Mouse (Mus musculus): ENCODE results near the gene Hamp.
A peak's percentile ranks its signal among the peaks of the same experiment; 100 is the strongest.
"Not testable (repeated sequence)": the region's sequence is repeated elsewhere in the genome, so short reads cannot be mapped to it uniquely, and the experiment has no call there.

Hamp gene

GRCm38 (mm10) chr7:30956357-30956751 is 12.5 kb upstream of the Hamp start:
- peak in 1 of 2 experiments; percentile 62 for DNase-seq (ENCODE audit: low spot score in 2 of 2)

GRCm38 (mm10) chr7:30955584-30956356 is 11.9 kb upstream of the Hamp start:
- DNase-seq (ENCODE audit: low spot score in 2 of 2), result peak; percentile 88 to 93

- no peak for DNase-seq (ENCODE audit: low spot score in 2 of 2)
Measured at GRCm38 (mm10) chr7:30954971-30955520, 11.2 kb upstream of the Hamp start.

DNA sequence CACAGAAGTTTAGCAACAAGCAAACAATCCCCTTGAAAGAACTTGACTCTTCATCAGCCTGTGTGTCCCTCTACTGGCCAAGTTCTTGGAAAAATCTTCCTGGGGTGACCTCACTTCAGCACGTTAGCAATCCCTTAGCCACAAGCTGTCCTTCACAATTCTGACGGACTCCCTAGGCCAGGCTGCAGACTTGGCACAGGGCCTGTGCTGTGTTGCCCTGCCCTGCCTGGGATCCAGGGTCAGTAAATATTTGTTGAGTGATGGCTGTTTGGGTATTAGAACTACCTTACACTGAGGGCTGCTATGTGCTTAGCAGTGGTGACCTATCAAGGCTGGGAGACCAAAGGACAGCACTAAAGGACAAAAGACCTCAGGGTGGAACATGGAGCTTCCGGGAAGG is 10.2 kb upstream of the Hamp start:
- no peak for DNase-seq (ENCODE audit: low spot score in 2 of 2)

GRCm38 (mm10) chr7:30953459-30953858 is 9.6 kb upstream of the Hamp start:
- no peak for DNase-seq (ENCODE audit: low spot score in 2 of 2)

- DNase-seq (ENCODE audit: low spot score in 2 of 2), result no peak
Measured at GRCm38 (mm10) chr7:30952441-30953265, 8.8 kb upstream of the Hamp start.

DNA sequence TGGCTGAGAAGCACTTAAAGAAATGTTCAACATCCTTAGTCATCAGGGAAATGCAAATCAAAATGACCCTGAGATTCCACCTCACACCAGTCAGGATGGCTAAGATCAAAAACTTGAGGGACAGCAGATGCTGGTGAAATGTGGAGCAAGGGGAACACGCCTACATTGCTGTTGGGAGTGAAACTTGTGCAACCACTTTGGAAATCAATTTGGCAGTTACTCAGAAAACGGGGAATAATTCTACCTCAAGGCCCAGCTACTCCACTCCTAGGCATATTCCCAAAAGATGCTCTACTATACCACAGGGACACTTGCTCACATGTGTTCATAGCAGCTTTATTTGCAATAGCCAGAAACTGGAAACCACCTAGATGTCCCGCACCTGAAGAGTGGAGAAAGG is 6.1 kb upstream of the Hamp start:
- DNase-seq (ENCODE audit: low spot score in 2 of 2), result not testable (repeated sequence)

- DNase-seq (ENCODE audit: low spot score in 2 of 2), result no peak
Measured at GRCm38 (mm10) chr7:30945876-30946275, 2.0 kb upstream of the Hamp start.

GRCm38 (mm10) chr7:30945466-30945865 is 1.6 kb upstream of the Hamp start:
- DNase-seq (ENCODE audit: low spot score in 2 of 2), result not testable (repeated sequence)

- DNase-seq (ENCODE audit: low spot score in 2 of 2), result not testable (repeated sequence)
Measured at GRCm38 (mm10) chr7:30944706-30945105, 874 bp upstream of the Hamp start.

DNA sequence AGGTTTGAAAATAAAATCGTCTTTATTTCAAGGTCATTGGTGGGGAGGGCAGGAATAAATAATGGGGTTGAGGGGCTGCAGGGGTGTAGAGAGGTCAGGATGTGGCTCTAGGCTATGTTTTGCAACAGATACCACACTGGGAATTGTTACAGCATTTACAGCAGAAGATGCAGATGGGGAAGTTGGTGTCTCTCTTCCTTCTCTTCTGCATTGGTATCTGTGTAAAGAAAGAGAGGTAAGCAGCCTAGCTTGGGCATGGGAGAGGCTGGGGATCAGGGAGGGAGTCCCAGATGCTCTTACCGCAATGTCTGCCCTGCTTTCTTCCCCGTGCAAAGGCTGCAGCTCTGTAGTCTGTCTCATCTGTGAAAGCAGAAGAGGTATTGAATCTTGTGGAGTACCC is 1.5 kb downstream of the Hamp start:
- not testable (repeated sequence) for DNase-seq (ENCODE audit: low spot score in 2 of 2)

DNA sequence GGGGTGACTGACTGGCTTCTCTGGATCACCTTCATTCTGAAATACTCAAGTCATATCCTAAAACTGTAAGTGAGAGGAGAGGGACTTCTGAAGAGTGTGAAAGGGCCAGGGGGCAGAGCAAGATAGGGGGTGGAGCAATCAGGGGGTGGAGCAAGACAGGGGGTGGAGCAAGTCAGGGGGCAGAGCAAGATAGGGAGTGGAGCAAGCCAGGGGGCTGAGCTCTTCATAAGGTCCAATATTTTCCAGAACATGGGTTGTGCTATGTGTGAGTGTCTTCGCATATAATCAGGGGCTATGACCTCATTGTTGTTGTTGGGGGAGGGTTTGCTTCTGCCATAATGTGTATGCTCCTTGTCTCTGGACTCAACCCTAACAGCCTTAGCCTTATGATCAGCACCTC is 3.8 kb downstream of the Hamp start:
- not testable (repeated sequence) for DNase-seq (ENCODE audit: low spot score in 2 of 2)

GRCm38 (mm10) chr7:30935422-30936099 is 8.3 kb downstream of the Hamp start:
- DNase-seq (ENCODE audit: low spot score in 2 of 2), result not testable (repeated sequence)

GRCm38 (mm10) chr7:30924581-30924980 is 19.3 kb downstream of the Hamp start, which contains the start of gene Hamp2:
Hamp2 (minus strand) TSS chr7:30924681.
- not testable (repeated sequence) for DNase-seq (ENCODE audit: low spot score in 2 of 2)

DNA sequence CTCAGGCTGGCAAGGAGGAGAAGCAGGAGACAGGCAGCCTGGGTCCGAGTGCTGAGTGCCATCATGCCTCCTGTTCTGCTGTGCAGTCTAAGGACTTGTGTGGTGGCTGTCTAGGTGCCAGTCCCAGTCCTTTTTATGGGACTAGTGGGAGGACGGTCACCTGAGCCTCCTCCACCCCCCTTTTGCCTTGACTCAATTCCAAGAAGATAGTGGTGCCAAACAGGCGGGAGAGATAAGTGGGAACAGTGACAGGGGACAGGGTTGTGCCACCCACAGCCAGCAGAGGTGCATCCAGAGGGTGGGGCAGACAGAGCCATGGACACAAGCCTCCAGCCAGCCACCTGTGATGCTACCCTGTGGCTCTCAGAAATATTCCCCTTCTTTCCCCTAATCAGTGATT is 19.8 kb downstream of the Hamp start:
- DNase-seq (ENCODE audit: low spot score in 2 of 2), result no peak

DNA sequence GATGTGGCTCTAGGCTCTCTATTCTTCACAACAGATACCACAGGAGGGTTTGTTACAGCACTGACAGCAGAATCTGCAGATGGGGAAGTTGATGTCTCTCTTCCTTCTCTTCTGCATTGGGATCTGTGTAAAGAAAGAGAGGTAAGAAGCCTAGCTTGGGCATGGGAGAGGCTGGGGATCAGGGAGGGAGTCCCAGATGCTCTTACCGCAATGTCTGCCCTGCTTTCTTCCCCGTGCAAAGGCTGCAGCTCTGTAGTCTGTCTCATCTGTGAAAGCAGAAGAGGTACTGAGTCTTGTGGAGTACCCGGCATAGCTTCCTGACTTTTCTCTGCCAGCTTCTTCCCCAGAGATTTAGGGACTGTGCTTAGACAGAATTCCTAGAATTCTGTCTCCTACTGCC is 21.3 kb downstream of the Hamp start:
- not testable (repeated sequence) for DNase-seq (ENCODE audit: low spot score in 2 of 2)

DNA sequence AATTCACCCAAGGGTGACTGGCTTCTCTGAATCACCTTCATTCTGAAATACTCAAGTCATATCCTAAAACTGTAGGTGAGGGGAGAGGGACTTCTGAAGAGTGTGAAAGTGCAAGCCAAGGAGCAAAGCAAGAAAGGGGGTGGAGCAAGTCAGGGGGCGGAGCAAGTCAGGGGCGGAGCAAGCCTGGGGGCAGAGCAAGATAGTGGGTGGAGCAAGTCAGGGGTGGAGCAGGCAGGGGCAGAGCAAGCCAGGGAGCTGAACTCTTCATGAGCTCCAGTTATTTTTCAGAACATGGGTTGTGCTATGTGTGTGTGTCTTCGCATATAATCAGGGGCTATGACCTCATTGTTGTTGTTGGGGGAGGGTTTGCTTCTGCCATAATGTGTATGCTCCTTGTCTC is 23.6 kb downstream of the Hamp start:
- DNase-seq (ENCODE audit: low spot score in 2 of 2), result peak in 1 of 2 experiments; percentile 59

- DNase-seq (ENCODE audit: low spot score in 2 of 2), result no peak
Measured at GRCm38 (mm10) chr7:30917219-30917618, 26.6 kb downstream of the Hamp start.

DNA sequence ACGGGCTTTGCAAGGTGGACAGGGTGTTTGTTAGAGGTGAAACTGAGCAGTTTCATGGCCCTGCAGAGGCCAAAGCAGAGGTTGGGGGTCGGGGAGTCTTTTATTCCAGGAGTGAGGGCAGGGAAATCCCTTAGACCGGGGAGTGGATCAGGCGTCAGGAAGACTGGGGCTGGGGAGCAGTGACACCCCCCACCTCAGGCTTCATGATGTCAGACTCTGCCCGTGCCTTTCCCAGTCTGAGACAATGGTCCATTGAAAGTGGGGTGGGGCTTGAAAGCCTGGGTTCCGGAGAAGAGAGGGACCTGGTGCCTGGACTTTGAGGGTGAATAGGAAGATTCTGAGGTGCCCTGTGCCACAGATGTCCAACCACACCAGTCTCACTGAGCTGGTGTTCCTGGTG is 27.1 kb downstream of the Hamp start:
- no peak for DNase-seq (ENCODE audit: low spot score in 2 of 2)

DNA sequence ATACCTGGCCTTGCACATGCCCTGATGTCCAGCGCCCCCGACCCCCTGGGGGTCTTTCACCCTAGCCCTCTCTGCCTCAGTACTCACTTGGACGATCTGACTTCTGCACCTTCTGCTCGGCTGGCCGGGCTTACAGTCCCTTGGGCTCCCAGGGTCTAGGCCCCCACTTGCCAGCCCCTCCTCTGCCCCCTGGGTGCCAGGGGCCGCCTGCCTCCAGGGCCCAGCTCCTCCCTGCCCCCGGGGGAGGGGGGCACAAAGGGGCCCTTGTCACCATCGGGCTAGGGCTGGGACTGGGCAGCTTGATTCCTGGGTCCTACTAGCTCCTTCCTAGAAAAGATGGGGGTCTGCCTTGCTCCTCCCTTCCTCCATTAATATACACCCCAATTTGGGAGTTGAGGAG is 29.1 kb downstream of the Hamp start, which contains the start of gene Mag:
Gene Mag, minus strand, starts transcription at position 142 of the 400 bp plus-strand sequence.
- no peak for DNase-seq (ENCODE audit: low spot score in 2 of 2)

DNA sequence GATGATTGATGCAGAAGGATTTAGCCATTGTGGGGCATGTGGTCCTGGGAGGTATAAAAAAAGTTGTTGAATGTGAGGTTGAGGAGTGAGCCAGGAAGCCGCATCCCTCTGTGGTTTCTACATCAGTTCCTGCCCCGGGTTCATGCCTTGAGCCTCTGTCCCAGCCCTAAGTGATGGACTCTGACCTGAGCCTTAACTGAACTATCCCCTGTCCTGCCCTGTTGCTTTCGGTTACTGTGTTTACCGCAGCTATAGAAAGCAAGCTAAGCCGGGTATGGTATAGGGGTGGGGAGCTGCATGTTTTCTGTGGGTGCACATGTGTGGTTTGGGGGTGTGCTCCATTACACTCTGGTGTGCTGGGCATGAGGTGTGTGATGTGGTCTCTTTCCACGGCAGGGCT is 34.1 kb downstream of the Hamp start:
- DNase-seq (ENCODE audit: low spot score in 2 of 2), result no peak

DNA sequence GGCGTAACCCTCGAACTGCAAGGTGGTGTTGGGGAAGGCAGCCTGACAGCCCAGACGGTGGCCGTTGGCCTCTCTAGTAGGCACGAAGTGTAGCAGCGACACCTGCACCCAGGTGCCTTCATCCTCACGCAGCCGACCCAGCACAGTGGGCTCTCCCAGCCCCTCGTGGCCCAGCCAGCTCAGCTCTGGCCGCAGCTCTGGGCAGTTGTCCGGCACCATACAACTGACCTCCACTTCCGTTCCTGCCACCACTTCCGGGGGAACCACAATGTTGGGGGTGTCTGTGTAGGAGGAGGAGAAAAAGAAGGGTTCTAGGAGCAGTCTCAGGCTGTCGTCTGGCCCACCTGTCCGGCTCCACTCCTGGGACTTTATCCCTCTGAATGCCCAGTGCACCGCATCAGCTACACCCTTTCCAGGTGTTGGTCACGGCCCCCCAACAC is 34.8 kb downstream of the Hamp start:
- DNase-seq (ENCODE audit: low spot score in 2 of 2), result no peak
